ENCODE assay signal across 15 mouse cellular contexts in genomic region chr3:135573051-135573450, GRCm38 (mm10).
DNase-seq lines count a peak whose midpoint lies in the region; ATAC-seq and TF ChIP-seq lines count a peak whose summit lies in the region.
"Had no signal": no experiment of that assay in that cellular context is flagged by ENCODE, and none has a peak within 500 bp of the region (broad histone marks: within the 10 kb centered on the region; RNA-seq: fewer than 3 reads in every experiment).

No protein-coding gene starts in this region.

- no peaks in the 10 kb centered on the region for H3K27me3 ChIP-seq in midbrain, postnatal 0 days (ENCODE audit: insufficient read depth, low read length)
- H3K27me3 ChIP-seq: embryonic facial prominence, embryonic 13.5 days; forebrain, embryonic 13.5 days; midbrain, embryonic 15.5 days had no signal

- H3K4me2 ChIP-seq in midbrain, postnatal 0 days (ENCODE audit: low read depth, low read length, poor library complexity, severe bottlenecking) = no peak overlapping the region
- H3K4me2 ChIP-seq: embryonic facial prominence, embryonic 13.5 days; forebrain, embryonic 13.5 days; midbrain, embryonic 15.5 days had no signal

- no peak for ATAC-seq in midbrain, postnatal 0 days (ENCODE audit: low FRiP score)
- ATAC-seq: activated CD4-positive, CD25-positive, alpha-beta regulatory T cell, adult 4 months; CD4-positive, CD25-positive, alpha-beta regulatory T cell, adult 4 months; forebrain, embryonic 13.5 days; hindbrain, postnatal 0 days; midbrain, embryonic 15.5 days had no signal

- no peaks in the 10 kb centered on the region for H3K4me1 ChIP-seq in midbrain, postnatal 0 days (ENCODE audit: insufficient read depth, low read length)
- H3K4me1 ChIP-seq: forebrain, embryonic 13.5 days; midbrain, embryonic 15.5 days had no signal

- H3K27ac ChIP-seq in midbrain, postnatal 0 days (ENCODE audit: low read depth, low read length) = no peak overlapping the region
- H3K27ac ChIP-seq: embryonic facial prominence, embryonic 13.5 days; forebrain, embryonic 13.5 days; hindbrain, postnatal 0 days; midbrain, embryonic 15.5 days had no signal

- 68% methylated on average over 6 of the region's 6 CpGs for WGBS in midbrain, postnatal 0 days

- DNase-seq in kidney, adult 9 months = peak; percentile 24
- no peak for DNase-seq in kidney, postnatal 10 days
- DNase-seq in NIH3T3 (ENCODE audit: low read depth) = peak; percentile 17
- peak; percentile 85 for DNase-seq in fat pad, adult 2 months (ENCODE audit: extremely low read depth, low read depth, low spot score)
- DNase-seq in lung, postnatal 25 days (ENCODE audit: low spot score) = peak; percentile 44
- DNase-seq in urinary bladder, adult 2 months (ENCODE audit: low spot score) = no peak
- DNase-seq in midbrain, postnatal 0 days (ENCODE audit: low spot score) = no peak
- DNase-seq: retina, postnatal 1 day; thymus, adult 18-20 months had no signal

- H3K9ac ChIP-seq in midbrain, postnatal 0 days (replicated peaks; ENCODE audit: low read length, poor library complexity, severe bottlenecking) = no peak overlapping the region
- H3K9ac ChIP-seq: embryonic facial prominence, embryonic 13.5 days; forebrain, embryonic 13.5 days; midbrain, embryonic 15.5 days had no signal

- TF ChIP-seq CTCF in midbrain, postnatal 0 days (IDR thresholded peaks at IDR 0.05) = no peak

- no peaks in the 10 kb centered on the region for H3K36me3 ChIP-seq in midbrain, postnatal 0 days (ENCODE audit: insufficient read depth, low read length)
- H3K36me3 ChIP-seq: embryonic facial prominence, embryonic 13.5 days; midbrain, embryonic 15.5 days had no signal

- H3K9me3 ChIP-seq in midbrain, postnatal 0 days (ENCODE audit: low read length) = no peaks in the 10 kb centered on the region
- H3K9me3 ChIP-seq: embryonic facial prominence, embryonic 13.5 days; forebrain, embryonic 13.5 days; midbrain, embryonic 15.5 days had no signal

- no peak overlapping the region for H3K4me3 ChIP-seq in midbrain, postnatal 0 days (ENCODE audit: low read depth, low read length)
- H3K4me3 ChIP-seq: embryonic facial prominence, embryonic 13.5 days; forebrain, embryonic 13.5 days; midbrain, embryonic 15.5 days had no signal

Comparison
In these comparisons a context has a peak if more than half of its experiments do, and no peak if none do; other contexts are left out.
1. DNase-seq: peak in kidney, adult 9 months (single experiment), NIH3T3 (single experiment), fat pad, adult 2 months (single experiment) and lung, postnatal 25 days (single experiment); none in kidney, postnatal 10 days (single experiment), urinary bladder, adult 2 months (single experiment) and midbrain, postnatal 0 days (single experiment).